Mouse (Mus musculus): ENCODE measurements around the gene Opn5. TPM values are rescaled to one million over a fixed set of nuclear protein-coding genes. Genes with fewer than 3 reads are reported as not detected.

The Opn5 gene
- polyA plus RNA-seq (2012; rRNA removed), result 0.04 TPM in 1 of 2 replicates, not detected in the other

- DNase-seq (ENCODE audit: low spot score), result no peak
Measured at GRCm38 (mm10) chr17:42611295-42611694, at the start of gene Opn5. Opn5 (minus strand) TSS chr17:42611395.

GRCm38 (mm10) chr17:42658634-42659422, 47.6 kb upstream of the Opn5 start:
- no peak for DNase-seq (ENCODE audit: low spot score)

GRCm38 (mm10) chr17:42643416-42643815, 32.2 kb upstream of the Opn5 start:
- DNase-seq (ENCODE audit: low spot score), result no peak

GRCm38 (mm10) chr17:42630206-42630605, 19.0 kb upstream of the Opn5 start:
- no peak for DNase-seq (ENCODE audit: low spot score)

GRCm38 (mm10) chr17:42613043-42613737, 2.0 kb upstream of the Opn5 start:
- no peak for DNase-seq (ENCODE audit: low spot score)

- DNase-seq (ENCODE audit: low spot score), result no peak
Measured at GRCm38 (mm10) chr17:42608270-42608669, 2.9 kb downstream of the Opn5 start.

- peak; percentile 36 for DNase-seq (ENCODE audit: low spot score)
Measured at GRCm38 (mm10) chr17:42602829-42603784, 8.1 kb downstream of the Opn5 start.

GRCm38 (mm10) chr17:42586486-42586885, 24.7 kb downstream of the Opn5 start:
- no peak for DNase-seq (ENCODE audit: low spot score)

GRCm38 (mm10) chr17:42583029-42583331, 28.2 kb downstream of the Opn5 start:
- DNase-seq (ENCODE audit: low spot score), result no peak

- DNase-seq (ENCODE audit: low spot score), result no peak
Measured at GRCm38 (mm10) chr17:42582281-42583028, 28.7 kb downstream of the Opn5 start.

GRCm38 (mm10) chr17:42580623-42581022, 30.6 kb downstream of the Opn5 start:
- no peak for DNase-seq (ENCODE audit: low spot score)

- no peak for DNase-seq (ENCODE audit: low spot score)
Measured at GRCm38 (mm10) chr17:42580196-42580595, 31.0 kb downstream of the Opn5 start.

- no peak for DNase-seq (ENCODE audit: low spot score)
Measured at GRCm38 (mm10) chr17:42576671-42577168, 34.5 kb downstream of the Opn5 start.

GRCm38 (mm10) chr17:42573786-42574185, 37.4 kb downstream of the Opn5 start:
- no peak for DNase-seq (ENCODE audit: low spot score)

GRCm38 (mm10) chr17:42549578-42549977, 61.6 kb downstream of the Opn5 start:
- DNase-seq (ENCODE audit: low spot score), result no peak

- DNase-seq (ENCODE audit: low spot score), result no peak
Measured at GRCm38 (mm10) chr17:42530147-42530546, 81.0 kb downstream of the Opn5 start.

- no peak for DNase-seq (ENCODE audit: low spot score)
Measured at GRCm38 (mm10) chr17:42509356-42510262, 101.6 kb downstream of the Opn5 start.
